Mouse (Mus musculus) testis, adult 2 months (tissue): ENCODE data around the gene Zfyve27.

Experiments
- CTCF ChIP-seq: fragments of 200-500 bp; IDR thresholded peaks from 2 replicates; pipeline ENCODE4 v1.5.1; 2012; ENCODE audit warnings: low read depth, mild to moderate bottlenecking, inconsistent platforms, low read length, moderate library complexity; ENCODE audit not compliant: control insufficient read depth, insufficient read depth, insufficient replicate concordance
- POLR2A ChIP-seq: fragments of 200-500 bp; IDR thresholded peaks from 2 replicates; pipeline ENCODE4 v1.6.1; 2012; ENCODE audit warnings: low read depth, mild to moderate bottlenecking, inconsistent platforms, low read length, moderate library complexity; ENCODE audit not compliant: control insufficient read depth

DNA sequence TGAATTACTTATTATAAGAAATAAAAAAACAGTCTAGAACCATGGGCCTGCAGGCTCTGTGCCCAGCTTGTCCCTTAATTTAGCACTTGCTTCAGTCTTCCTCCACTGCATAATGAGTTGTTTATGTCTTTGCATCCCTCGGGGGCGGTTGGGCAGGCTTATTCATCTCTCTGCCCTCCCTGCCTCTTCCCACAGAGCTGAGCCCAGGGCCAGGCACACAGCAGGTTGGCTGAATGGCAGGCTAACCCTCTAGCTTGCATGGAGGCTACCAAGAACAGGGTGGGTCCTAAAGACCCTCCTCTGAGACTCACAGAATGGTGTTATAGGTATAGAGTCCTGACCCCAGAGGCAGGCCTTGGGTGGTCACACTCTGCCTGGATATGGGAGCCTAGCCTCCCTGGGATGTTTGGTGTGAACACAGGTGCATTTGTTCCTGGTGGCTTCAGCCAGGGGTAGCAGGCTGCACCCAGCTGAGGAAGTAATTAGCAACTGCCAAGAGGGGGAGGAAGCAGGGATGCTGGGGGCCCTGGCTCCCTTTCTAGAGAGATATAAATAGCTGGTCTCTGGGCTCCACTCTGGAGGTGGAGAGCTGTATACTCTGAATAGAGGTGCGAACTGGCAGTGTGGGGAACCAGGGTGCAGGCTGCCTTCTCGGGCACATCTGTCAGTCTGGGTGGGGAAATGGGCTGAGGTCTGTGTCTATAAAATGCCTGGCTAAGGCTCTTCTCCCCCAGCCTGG lies 74.0 kb downstream of the Zfyve27 start:
- no peak for TF ChIP-seq CTCF
- TF ChIP-seq POLR2A = no peak
